Mouse (Mus musculus) ovary, postnatal 14 days (tissue): ENCODE results near the gene Cyp2c66.
"Not testable (repeated sequence)": the region's sequence is repeated elsewhere in the genome, so short reads cannot be mapped to it uniquely, and the experiment has no call there.

Experiments used
- DNase-seq: peaks from one replicate; pipeline ENCODE4 v3.0.0; 2022; ENCODE audit warnings: low spot score

Gene Cyp2c66

GRCm38 (mm10) chr19:39113644-39114043 lies at the start of gene Cyp2c66:
Gene Cyp2c66, plus strand, starts transcription at chr19:39113898.
- no peak for DNase-seq

- not testable (repeated sequence) for DNase-seq
Observed at GRCm38 (mm10) chr19:39098779-39099178, 14.9 kb upstream of the Cyp2c66 start.

- DNase-seq = not testable (repeated sequence)
Observed at GRCm38 (mm10) chr19:39156836-39157235, 43.1 kb downstream of the Cyp2c66 start.
